Mouse (Mus musculus): Measurements from ENCODE around the gene Zbtb1. TPM values are rescaled to one million over a fixed set of nuclear protein-coding genes. Genes with fewer than 3 reads are reported as not detected.

The Zbtb1 gene
- polyA plus RNA-seq, 1 experiment from 2014 or later, result 3.3 TPM

DNA sequence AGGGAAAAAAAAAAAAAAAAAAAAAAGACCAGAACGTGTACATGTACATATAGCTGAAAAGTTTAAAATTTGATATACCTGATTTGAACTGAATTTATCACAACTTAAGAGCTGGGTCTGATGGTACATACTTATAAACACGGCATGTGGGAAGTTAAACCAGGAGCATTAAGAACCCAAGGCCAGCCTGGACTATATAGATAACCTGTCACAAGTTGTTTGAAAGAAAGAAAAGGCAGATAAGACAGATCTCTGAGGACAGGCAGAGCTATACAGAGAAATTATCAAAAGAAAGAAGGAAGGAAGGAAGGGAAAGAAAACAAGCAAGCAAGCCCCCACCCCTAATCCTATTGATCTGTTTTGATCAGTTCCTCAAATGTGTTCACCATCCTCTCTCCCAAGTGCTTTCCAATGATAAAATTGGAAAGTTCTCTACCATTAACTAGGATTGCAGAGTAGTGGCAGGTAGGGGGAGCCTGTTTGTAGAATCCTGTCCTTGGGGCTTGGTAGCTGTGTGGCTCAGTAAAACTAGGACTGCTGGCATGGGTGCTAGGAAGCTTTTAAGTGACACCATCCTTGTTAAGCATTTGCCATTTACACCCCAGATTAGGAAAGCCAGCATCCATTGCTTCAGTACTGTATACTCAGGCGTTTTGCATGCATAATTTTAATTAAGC lies 21.7 kb downstream of the Zbtb1 start:
- Histone ChIP-seq H3K36me3 (peaks cover 5% of the 10 kb centered on the region; the same call in 1 of the 2 replicates), H3K4me3 (replicated peaks) (no peak overlapping the region), H3K4me1 (no peaks in the 10 kb centered on the region), H3K4me2 (no peak overlapping the region), H3K27ac (replicated peaks) (no peak overlapping the region), H3K9ac (replicated peaks) (no peak overlapping the region), H3K27me3 (replicated peaks) (no peaks in the 10 kb centered on the region), H3K9me3 (replicated peaks) (no peaks in the 10 kb centered on the region)
- ATAC-seq (ENCODE audit: low FRiP score), result no peak
- WGBS, result 84% methylated on average over 3 of the region's 3 CpGs

DNA sequence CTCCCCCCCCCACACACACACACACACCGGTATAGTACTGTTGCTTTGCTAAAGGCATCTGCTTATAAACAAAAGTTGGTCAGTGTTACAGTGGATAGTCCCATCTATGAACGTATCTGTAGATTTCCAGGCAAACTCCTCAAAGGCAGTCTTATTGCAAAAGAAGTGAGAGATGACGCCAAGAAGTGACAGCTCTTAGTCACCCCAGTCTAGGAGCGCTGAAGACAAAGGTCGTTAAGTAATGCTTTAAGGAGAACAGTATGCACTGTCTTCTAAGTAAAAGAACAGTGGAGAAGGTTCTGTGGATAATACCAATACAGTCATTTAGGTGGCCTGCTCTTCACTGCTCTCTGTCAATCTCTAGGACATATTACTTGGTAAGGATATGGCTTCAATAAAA lies 22.9 kb downstream of the Zbtb1 start:
- H3K36me3 ChIP-seq, result no peaks in the 10 kb centered on the region
- no peaks in the 10 kb centered on the region for H3K4me1 ChIP-seq
- no peak overlapping the region for H3K4me3 ChIP-seq (replicated peaks)
- H3K9ac ChIP-seq (replicated peaks), result no peak overlapping the region
- no peaks in the 10 kb centered on the region for H3K9me3 ChIP-seq (replicated peaks)
- no peaks in the 10 kb centered on the region for H3K27me3 ChIP-seq (replicated peaks)
- WGBS, result 90% methylated on average over 5 of the region's 5 CpGs
- no peak overlapping the region for H3K27ac ChIP-seq (replicated peaks)
- no peak for ATAC-seq (ENCODE audit: low FRiP score)
- no peak overlapping the region for H3K4me2 ChIP-seq

DNA sequence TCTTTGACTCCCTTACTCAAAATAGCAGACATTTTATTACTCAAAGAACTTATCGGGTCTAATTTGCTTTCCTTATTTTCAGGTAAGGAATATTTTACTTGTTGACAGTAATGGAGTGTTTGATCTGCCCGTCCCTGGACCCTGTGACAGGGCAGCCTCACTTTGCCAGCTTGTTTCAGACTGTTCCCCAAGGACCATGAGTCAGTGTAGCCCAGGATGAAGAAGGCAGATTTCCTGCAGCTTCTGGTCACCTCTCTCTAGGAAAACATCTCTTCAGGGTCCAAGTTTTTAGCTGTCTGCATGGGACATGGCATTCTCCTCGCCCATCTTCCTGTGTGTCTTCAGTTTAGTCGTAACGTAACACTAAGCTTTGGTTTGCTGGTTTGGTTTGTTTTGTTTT lies 27.2 kb downstream of the Zbtb1 start:
- no peak overlapping the region for H3K9ac ChIP-seq (replicated peaks)
- WGBS, result 90% methylated on average over 5 of the region's 5 CpGs
- ATAC-seq (ENCODE audit: low FRiP score), result no peak
- no peak overlapping the region for H3K4me2 ChIP-seq
- H3K4me3 ChIP-seq (replicated peaks), result no peak overlapping the region
- H3K27ac ChIP-seq (replicated peaks), result no peak overlapping the region
- H3K27me3 ChIP-seq (replicated peaks), result 0 out of 2 replicates have a peak, but pooled peaks cover 6% of the 10 kb centered on the region
- H3K4me1 ChIP-seq, result no peaks in the 10 kb centered on the region
- H3K36me3 ChIP-seq, result no peaks in the 10 kb centered on the region
- H3K9me3 ChIP-seq (replicated peaks), result no peaks in the 10 kb centered on the region

DNA sequence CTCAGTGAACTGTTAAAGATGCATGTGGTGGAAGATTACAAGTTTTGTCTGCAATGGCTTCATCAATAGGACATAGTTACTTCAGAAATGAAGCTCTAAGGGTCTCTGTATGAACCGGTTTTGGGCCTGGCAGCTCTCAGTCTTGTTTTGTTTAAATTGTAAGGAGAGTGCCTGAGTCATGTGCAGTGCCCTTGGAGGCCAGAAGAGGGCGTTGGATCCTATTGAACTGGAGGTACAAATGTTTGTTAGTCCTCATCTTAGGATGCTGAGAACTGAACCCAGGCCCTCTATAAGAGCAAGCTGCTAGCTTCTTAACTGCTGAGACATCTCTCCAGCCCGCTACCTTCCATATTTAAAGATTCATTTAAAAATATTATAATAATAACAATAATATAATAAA lies 31.6 kb downstream of the Zbtb1 start:
- H3K4me1 ChIP-seq, result peaks cover 29% of the 10 kb centered on the region
- peaks cover 34% of the 10 kb centered on the region for H3K27me3 ChIP-seq (replicated peaks)
- WGBS, result 65% methylated on average over 3 of the region's 3 CpGs
- no peaks in the 10 kb centered on the region for H3K9me3 ChIP-seq (replicated peaks)
- H3K9ac ChIP-seq (replicated peaks), result no peak overlapping the region
- no peaks in the 10 kb centered on the region for H3K36me3 ChIP-seq
- no peak overlapping the region for H3K4me2 ChIP-seq
- H3K27ac ChIP-seq (replicated peaks), result no peak overlapping the region
- H3K4me3 ChIP-seq (replicated peaks), result no peak overlapping the region
- ATAC-seq (ENCODE audit: low FRiP score), result no peak

- H3K27me3 ChIP-seq (replicated peaks), result peaks cover 46% of the 10 kb centered on the region
- H3K4me1 ChIP-seq, result peaks cover 29% of the 10 kb centered on the region
- H3K27ac ChIP-seq (replicated peaks), result peak overlapping the region; percentile 92
- H3K4me2 ChIP-seq, result peak overlapping the region; percentile 90
- peak overlapping the region; percentile 72 for H3K9ac ChIP-seq (replicated peaks)
- H3K36me3 ChIP-seq, result no peaks in the 10 kb centered on the region
- under 1% methylated on average over 51 of the region's 54 CpGs for WGBS
- no peaks in the 10 kb centered on the region for H3K9me3 ChIP-seq (replicated peaks)
- peak overlapping the region; percentile 72 for H3K4me3 ChIP-seq (replicated peaks)
- peak; percentile 93 for ATAC-seq (ENCODE audit: low FRiP score)
Measured at GRCm38 (mm10) chr12:76402991-76403885, 33.2 kb downstream of the Zbtb1 start.

GRCm38 (mm10) chr12:76403886-76404537 lies 33.9 kb downstream of the Zbtb1 start, which contains the start of gene Hspa2:
Hspa2 (plus strand) TSS chr12:76404176.
- Histone ChIP-seq H3K27ac (replicated peaks) (peak within 1 kb of the TSS; percentile 92), H3K9me3 (replicated peaks) (no peaks in the 10 kb centered on the region), H3K27me3 (replicated peaks) (peaks cover 53% of the 10 kb centered on the region), H3K36me3 (no peaks in the 10 kb centered on the region), H3K4me2 (peak within 1 kb of the TSS; percentile 90), H3K9ac (replicated peaks) (peak within 1 kb of the TSS; percentile 72), H3K4me3 (replicated peaks) (peak within 1 kb of the TSS; percentile 72), H3K4me1 (peaks cover 29% of the 10 kb centered on the region)
- peak; percentile 96 for ATAC-seq (ENCODE audit: low FRiP score)
- under 1% methylated on average over 54 of the region's 54 CpGs for WGBS

GRCm38 (mm10) chr12:76404836-76405182 lies 34.7 kb downstream of the Zbtb1 start:
- 7% methylated on average over 20 of the region's 20 CpGs for WGBS
- H3K4me1 ChIP-seq, result peaks cover 29% of the 10 kb centered on the region
- no peaks in the 10 kb centered on the region for H3K9me3 ChIP-seq (replicated peaks)
- H3K36me3 ChIP-seq, result no peaks in the 10 kb centered on the region
- H3K9ac ChIP-seq (replicated peaks), result peak overlapping the region; percentile 41; the same call in 1 of the 2 replicates
- ATAC-seq (ENCODE audit: low FRiP score), result no peak
- H3K27me3 ChIP-seq (replicated peaks), result peaks cover 55% of the 10 kb centered on the region
- H3K4me2 ChIP-seq, result peak overlapping the region; percentile 90
- H3K4me3 ChIP-seq (replicated peaks), result peak overlapping the region; percentile 72
- H3K27ac ChIP-seq (replicated peaks), result no peak overlapping the region

- Histone ChIP-seq H3K4me2 (peak overlapping the region; percentile 90), H3K27ac (replicated peaks) (no peak overlapping the region), H3K4me1 (peaks cover 29% of the 10 kb centered on the region), H3K9me3 (replicated peaks) (no peaks in the 10 kb centered on the region), H3K36me3 (no peaks in the 10 kb centered on the region), H3K9ac (replicated peaks) (no peak overlapping the region), H3K4me3 (replicated peaks) (peak overlapping the region; percentile 72), H3K27me3 (replicated peaks) (peaks cover 55% of the 10 kb centered on the region)
- no peak for ATAC-seq (ENCODE audit: low FRiP score)
- WGBS, result 4% methylated on average over 64 of the region's 64 CpGs
Measured at GRCm38 (mm10) chr12:76405183-76405970, 35.3 kb downstream of the Zbtb1 start.

GRCm38 (mm10) chr12:76405971-76406370 lies 35.9 kb downstream of the Zbtb1 start:
- no peak for ATAC-seq (ENCODE audit: low FRiP score)
- H3K4me3 ChIP-seq (replicated peaks), result peak overlapping the region; percentile 72
- 3% methylated on average over 23 of the region's 23 CpGs for WGBS
- H3K9ac ChIP-seq (replicated peaks), result no peak overlapping the region
- H3K4me2 ChIP-seq, result peak overlapping the region; percentile 90
- peaks cover 29% of the 10 kb centered on the region for H3K4me1 ChIP-seq
- peaks cover 55% of the 10 kb centered on the region for H3K27me3 ChIP-seq (replicated peaks)
- H3K36me3 ChIP-seq, result no peaks in the 10 kb centered on the region
- H3K27ac ChIP-seq (replicated peaks), result no peak overlapping the region
- no peaks in the 10 kb centered on the region for H3K9me3 ChIP-seq (replicated peaks)

DNA sequence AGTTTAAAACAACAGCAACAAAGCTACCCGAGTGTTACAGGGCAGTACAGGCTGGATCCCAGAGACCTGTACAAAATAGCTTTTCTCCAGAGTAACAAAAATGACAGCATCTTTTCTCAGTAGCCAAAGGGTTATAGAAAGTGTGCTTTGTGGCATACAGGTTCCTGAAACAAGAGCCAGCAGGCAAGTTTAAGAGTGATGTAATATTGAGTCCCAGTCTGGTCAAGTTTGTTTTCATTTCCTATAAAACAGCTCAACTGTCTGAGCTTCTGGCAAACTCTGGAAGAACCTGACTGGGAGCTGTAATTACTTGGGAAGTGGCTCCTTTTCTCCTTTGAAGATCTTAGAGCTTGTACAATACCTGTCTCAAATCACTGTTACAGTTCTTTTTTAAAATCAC lies 37.1 kb downstream of the Zbtb1 start:
- no peak overlapping the region for H3K9ac ChIP-seq (replicated peaks)
- no peaks in the 10 kb centered on the region for H3K9me3 ChIP-seq (replicated peaks)
- 49% methylated on average over 1 of the region's 1 CpGs for WGBS
- H3K4me2 ChIP-seq, result no peak overlapping the region
- H3K27ac ChIP-seq (replicated peaks), result no peak overlapping the region
- H3K36me3 ChIP-seq, result no peaks in the 10 kb centered on the region
- peaks cover 29% of the 10 kb centered on the region for H3K4me1 ChIP-seq
- no peak overlapping the region for H3K4me3 ChIP-seq (replicated peaks)
- no peak for ATAC-seq (ENCODE audit: low FRiP score)
- H3K27me3 ChIP-seq (replicated peaks), result peaks cover 50% of the 10 kb centered on the region

- Histone ChIP-seq H3K4me3 (replicated peaks) (no peak overlapping the region), H3K4me2 (no peak overlapping the region), H3K27me3 (replicated peaks) (peaks cover 45% of the 10 kb centered on the region), H3K27ac (replicated peaks) (no peak overlapping the region), H3K4me1 (peaks cover 21% of the 10 kb centered on the region), H3K9ac (replicated peaks) (no peak overlapping the region), H3K36me3 (no peaks in the 10 kb centered on the region), H3K9me3 (replicated peaks) (no peaks in the 10 kb centered on the region)
- no peak for ATAC-seq (ENCODE audit: low FRiP score)
- 75% methylated on average over 4 of the region's 4 CpGs for WGBS
Measured at GRCm38 (mm10) chr12:76409166-76409565, 39.1 kb downstream of the Zbtb1 start.
